Mouse (Mus musculus) adipocyte (in vitro differentiated cells): ENCODE results near the gene Macrod2.

Experiments
- DNase-seq: peaks from one replicate; pipeline ENCODE4 v3.0.0-alpha.2; 2016; ENCODE audit warnings: low spot score

The Macrod2 gene

GRCm38 (mm10) chr2:140592537-140593261 lies 197.6 kb downstream of the Macrod2 start:
- peak; percentile 36 for DNase-seq

DNA sequence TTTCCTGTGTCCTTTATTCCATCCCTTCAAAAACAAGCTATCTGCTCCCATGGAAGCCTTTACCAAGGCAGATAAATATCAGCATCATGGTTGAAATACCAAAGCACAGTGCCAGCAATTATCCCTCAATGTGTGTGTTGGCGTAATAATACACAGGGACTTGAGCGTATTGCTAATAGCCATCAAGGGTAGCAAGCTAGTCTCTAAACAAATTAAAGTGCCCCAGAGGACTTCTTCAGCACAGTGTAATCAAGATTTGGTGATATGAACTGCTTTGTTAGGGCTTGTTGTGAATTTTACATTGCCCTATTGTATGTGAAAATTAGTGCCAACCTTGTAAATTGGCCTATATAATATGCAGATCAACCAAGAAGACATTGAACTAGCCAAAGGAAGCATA lies 201.8 kb downstream of the Macrod2 start:
- no peak for DNase-seq

- DNase-seq = no peak
These were observed 220.3 kb downstream of the Macrod2 start for GRCm38 (mm10) chr2:140615451-140615850.

GRCm38 (mm10) chr2:140621730-140622337 lies 226.7 kb downstream of the Macrod2 start:
- no peak for DNase-seq

GRCm38 (mm10) chr2:140653481-140653880 lies 258.4 kb downstream of the Macrod2 start:
- DNase-seq = no peak

DNA sequence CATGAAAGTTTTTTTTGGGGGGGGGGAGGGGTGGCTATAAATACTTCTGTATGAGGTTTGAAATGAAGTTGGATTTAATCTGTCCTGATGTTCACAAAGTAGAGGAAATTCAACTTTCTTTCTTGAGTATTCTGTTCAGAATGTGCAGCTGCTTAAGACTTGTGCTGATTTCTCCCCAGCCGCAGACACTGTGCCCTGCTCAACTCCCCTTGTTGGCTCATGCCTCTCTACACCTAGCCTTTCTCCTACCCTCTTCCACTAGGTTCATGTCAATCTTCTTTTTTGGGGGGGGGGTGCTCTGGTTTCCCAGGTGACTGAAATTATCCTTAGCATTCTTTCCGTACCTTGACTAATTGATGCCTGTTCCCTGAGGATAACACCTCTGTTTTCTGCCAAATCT lies 258.9 kb downstream of the Macrod2 start:
- DNase-seq = no peak

DNA sequence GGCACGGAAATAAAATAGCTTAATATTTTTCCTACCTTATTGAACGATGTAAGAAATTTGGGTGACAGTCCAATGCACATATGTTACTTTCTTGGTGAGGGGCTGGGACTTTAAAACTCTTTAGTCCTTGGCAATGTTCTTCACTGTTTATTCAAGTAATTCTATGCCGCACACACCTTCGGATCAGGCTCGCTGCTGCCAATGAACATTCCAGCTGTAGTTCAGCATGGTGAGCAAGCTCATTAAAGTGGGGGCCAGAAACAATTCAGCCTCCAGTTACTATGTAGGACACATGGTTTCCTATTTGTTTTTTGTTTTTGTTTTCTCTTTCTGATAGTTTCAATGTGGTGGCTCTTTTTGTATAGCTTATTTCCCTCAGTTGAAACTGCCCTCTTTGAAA lies 267.6 kb downstream of the Macrod2 start:
- no peak for DNase-seq

DNA sequence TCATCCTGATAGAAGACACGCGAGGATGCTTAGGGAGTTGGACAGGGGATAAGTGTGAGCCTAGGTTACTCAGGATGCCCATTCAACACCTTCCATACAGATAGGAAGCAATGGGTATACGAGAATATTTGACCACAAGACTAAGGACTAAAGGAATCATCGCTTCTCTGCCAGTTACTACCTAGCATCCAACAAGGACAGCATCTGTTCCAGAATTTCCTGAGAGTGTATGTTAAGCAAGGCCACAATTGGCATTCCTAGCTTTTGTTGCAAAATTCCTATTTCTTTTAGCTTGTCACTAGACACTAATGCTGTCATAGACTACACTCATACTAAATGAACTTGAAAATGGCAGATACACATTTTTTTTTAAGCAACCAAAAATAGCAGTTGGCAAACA lies 269.3 kb downstream of the Macrod2 start:
- peak; percentile 18 for DNase-seq

- DNase-seq = no peak
These were observed 271.7 kb downstream of the Macrod2 start for GRCm38 (mm10) chr2:140666846-140667245.

GRCm38 (mm10) chr2:140667261-140668047 lies 272.3 kb downstream of the Macrod2 start:
- no peak for DNase-seq

- no peak for DNase-seq
These were observed 273.2 kb downstream of the Macrod2 start for GRCm38 (mm10) chr2:140668311-140668710.

GRCm38 (mm10) chr2:140669081-140669480 lies 274.0 kb downstream of the Macrod2 start:
- no peak for DNase-seq

- DNase-seq = no peak
These were observed 274.7 kb downstream of the Macrod2 start for GRCm38 (mm10) chr2:140669786-140670185.

GRCm38 (mm10) chr2:140670457-140670856 lies 275.3 kb downstream of the Macrod2 start:
- DNase-seq = peak; percentile 43

GRCm38 (mm10) chr2:140670963-140671702 lies 276.0 kb downstream of the Macrod2 start, which contains the start of gene Flrt3:
Gene Flrt3, minus strand, starts transcription at chr2:140671469.
- peak; percentile 93 for DNase-seq

DNA sequence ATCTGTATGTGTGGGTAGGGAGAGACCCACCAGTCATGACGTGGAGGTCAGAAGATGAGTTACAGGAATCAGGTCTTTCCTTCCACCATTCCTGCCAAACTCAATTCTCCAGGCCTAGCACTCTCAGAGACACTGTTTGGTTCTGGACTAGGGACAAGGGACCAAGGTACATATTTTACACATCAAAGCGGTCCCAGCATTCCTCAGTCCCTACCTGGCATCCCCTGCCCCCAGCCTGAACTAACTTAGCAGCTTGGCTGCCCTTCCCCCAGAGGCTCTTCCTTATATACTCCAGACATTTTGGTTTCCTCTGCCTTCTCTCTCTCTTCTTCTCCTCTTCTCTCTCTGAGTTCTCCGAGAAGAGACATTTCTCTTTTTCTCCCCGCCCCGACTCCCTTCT lies 278.4 kb downstream of the Macrod2 start:
- no peak for DNase-seq

DNA sequence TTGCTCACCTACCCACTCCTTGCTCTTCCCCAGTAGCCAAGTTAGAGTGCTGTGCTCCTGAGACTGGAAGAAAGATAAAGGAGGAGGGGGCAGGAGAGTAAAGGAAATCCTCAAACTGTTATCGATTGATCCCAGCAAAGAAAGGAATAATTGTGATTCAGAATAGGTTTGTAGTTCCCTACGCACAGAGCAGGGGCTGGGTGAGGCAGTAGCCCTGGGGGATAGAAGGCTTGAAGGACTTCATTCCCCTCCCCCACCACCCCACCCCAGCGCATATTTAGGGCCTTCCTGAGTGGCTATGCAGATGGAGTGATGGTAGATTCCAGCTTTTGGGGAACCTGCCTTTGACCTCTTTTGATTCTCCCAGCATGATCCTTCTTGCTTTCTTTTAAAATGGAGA lies 281.6 kb downstream of the Macrod2 start:
- no peak for DNase-seq

DNA sequence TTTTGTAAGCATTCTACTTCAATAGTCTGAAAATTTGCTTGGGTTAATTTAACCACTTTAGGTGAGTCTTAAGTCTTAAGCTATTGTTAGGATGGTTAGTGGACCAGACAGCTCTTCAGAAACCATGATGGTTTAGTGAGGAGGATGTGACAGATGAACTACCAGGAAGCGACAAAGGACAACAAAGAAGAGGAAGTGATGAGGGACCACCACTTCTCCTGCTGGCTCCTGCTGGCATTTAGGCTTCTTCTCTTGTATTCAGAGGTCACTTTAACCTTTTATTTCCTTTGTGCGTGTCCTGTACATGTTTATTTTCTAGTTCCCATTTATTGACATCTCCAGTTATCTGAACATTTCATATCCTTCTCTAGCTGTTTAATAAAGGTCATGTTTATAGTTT lies 295.8 kb downstream of the Macrod2 start:
- DNase-seq = no peak

DNA sequence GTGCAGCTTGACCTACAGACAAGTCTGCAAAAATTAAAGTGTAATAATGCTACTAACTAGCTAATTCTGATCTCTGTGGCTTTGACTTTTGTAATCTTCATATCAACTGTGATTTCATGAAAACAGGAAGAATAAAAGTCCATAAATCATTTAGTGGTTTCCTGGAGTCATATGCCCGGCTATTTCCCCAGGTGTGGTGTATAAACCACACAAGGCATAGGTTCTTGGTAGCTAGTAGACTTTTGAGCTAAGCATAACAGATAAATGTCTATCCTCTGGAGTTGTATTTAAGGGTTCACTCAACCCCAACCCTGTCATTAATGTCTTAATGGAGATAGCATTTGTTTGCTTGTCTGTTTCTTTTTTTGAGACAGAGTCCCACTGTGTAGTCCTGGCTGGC lies 296.3 kb downstream of the Macrod2 start:
- DNase-seq = no peak

DNA sequence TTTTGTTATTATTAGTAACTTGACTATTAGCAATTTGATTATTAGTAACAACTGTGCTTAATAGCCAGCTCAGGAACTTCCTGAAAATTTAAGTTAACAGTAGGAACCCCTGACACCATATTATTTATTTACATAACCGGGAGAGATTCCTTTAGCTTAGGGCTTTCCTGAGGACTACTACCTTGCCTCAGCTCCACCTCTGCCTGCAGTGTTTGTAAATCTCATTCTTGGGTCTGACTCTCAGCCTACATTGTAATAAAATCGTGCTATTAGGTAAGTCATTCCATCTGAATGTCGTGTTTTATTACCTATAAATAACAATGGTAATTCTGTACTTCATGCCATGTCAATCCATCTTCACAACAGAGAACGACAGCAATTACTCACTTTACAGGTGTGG lies 297.4 kb downstream of the Macrod2 start:
- DNase-seq = no peak

GRCm38 (mm10) chr2:140693845-140694244 lies 298.7 kb downstream of the Macrod2 start:
- no peak for DNase-seq

DNA sequence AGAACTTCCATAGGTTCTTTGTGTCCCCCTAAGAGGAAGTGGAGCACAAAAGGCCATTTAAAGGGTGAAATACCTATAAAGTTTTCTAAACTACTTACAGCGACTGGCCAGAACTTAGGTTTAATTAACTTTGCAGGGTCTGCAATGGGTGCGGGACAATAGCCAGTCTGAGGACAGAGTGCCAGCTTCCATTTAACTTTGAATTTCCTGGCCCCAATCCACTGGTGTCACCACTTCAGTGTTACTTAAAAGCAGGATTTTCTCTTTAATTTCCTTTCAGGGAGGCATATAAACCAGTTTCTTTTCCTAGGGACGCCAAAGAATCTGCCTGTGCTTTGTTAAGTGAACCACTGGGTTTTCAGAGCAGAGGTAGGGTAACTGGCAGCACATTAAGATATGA lies 303.5 kb downstream of the Macrod2 start:
- peak; percentile 12 for DNase-seq
